In genomic region chr4:138782098-138782497, GRCm38 (mm10) we compare ENCODE assay signal across 14 mouse cellular contexts. TPM values are rescaled to one million over a fixed set of nuclear protein-coding genes. Genes with fewer than 3 reads are reported as not detected.
DNase-seq lines count a peak whose midpoint lies in the region.
"Had no signal": no experiment of that assay in that cellular context is flagged by ENCODE, and none has a peak within 500 bp of the region (broad histone marks: within the 10 kb centered on the region; RNA-seq: fewer than 3 reads in every experiment).

No protein-coding gene starts in this region.

- DNase-seq in adrenal gland, adult (ENCODE audit: inconsistent age in 2 of 2, low spot score in 1 of 2) = peak; percentile 25 to 72
- DNase-seq in adrenal gland, postnatal 25 days = no peak
- peak; percentile 57 for DNase-seq in left cerebral cortex, adult 11 months (ENCODE audit: low spot score)
- no peak for DNase-seq in left cerebral cortex, postnatal 4 days
- peak; percentile 32 to 40 for DNase-seq in layer of hippocampus, postnatal 14 days (ENCODE audit: low spot score in 2 of 2)
- DNase-seq in telencephalon, adult 2 months (ENCODE audit: low read depth, low spot score) = peak; percentile 72
- no peak for DNase-seq in ovary, postnatal 36 days (ENCODE audit: low spot score)
- DNase-seq in yolk sac, embryonic 10.5 days (ENCODE audit: low spot score) = no peak
- DNase-seq: heart, postnatal 4 days; kidney, postnatal 14 days; liver, postnatal 0 days; thymus, postnatal 4 days had no signal

- intact Hi-C loops in left cerebral cortex, postnatal 4 days (cut with DNase I) = no loop called here

RNA-seq across cellular contexts. Expression of gene Pla2g2d, which starts 6.6 kb away (rescaled TPM):
- 2.2 and 2.8 TPM in 2 replicates for total RNA-seq in adrenal gland, postnatal 25 days (2021)
- total RNA-seq in left cerebral cortex, postnatal 4 days (2021) = not detected
- under 1 TPM in 1 of 2 experiments, not detected in 1; 0.29 TPM for total RNA-seq in layer of hippocampus, postnatal 14 days (2021)
- total RNA-seq: G1E; heart, postnatal 4 days; midbrain, postnatal 0 days had no signal

RNA-seq across cellular contexts. Expression of gene Pla2g2f, which starts 24.7 kb away (rescaled TPM):
- total RNA-seq in adrenal gland, postnatal 25 days (2021) = 19.2 and 21.7 TPM in 2 replicates
- not detected for total RNA-seq in left cerebral cortex, postnatal 4 days (2021)
- under 1 TPM; 0.16 to 0.60 TPM for total RNA-seq in layer of hippocampus, postnatal 14 days (2021)

RNA-seq across cellular contexts. Expression of gene Ubxn10, which starts 45.1 kb away (rescaled TPM):
- total RNA-seq in adrenal gland, postnatal 25 days (2021) = 1.1 and 2.0 TPM in 2 replicates
- total RNA-seq in left cerebral cortex, postnatal 4 days (2021) = 1 to 10 TPM; 1.4 to 1.7 TPM
- total RNA-seq in layer of hippocampus, postnatal 14 days (2021) = 1 to 10 TPM; 1.5 to 2.7 TPM

RNA-seq across cellular contexts. Expression of gene Pla2g2c, which starts 57.5 kb away (rescaled TPM):
- 0.24 TPM in 1 of 2 replicates, not detected in the other for total RNA-seq in adrenal gland, postnatal 25 days (2021)
- total RNA-seq in left cerebral cortex, postnatal 4 days (2021) = under 1 TPM in 1 of 2 experiments, not detected in 1; 0.10 TPM
- under 1 TPM in 1 of 2 experiments, not detected in 1; 0.28 TPM for total RNA-seq in layer of hippocampus, postnatal 14 days (2021)
- total RNA-seq: heart, postnatal 4 days had no signal

Comparison
In these comparisons a context has a peak if more than half of its experiments do, and no peak if none do; other contexts are left out.
1. DNase-seq: peak in adrenal gland, adult (2 of 2), left cerebral cortex, adult 11 months (single experiment), layer of hippocampus, postnatal 14 days (2 of 2) and telencephalon, adult 2 months (single experiment); none in adrenal gland, postnatal 25 days (single experiment), left cerebral cortex, postnatal 4 days (single experiment), ovary, postnatal 36 days (single experiment) and yolk sac, embryonic 10.5 days (single experiment).
2. RNA of gene Pla2g2f, which starts 24.7 kb away (total RNA-seq): 19.2 to 21.7 TPM in adrenal gland, postnatal 25 days; 0.16 to 0.60 TPM in layer of hippocampus, postnatal 14 days and not detected in left cerebral cortex, postnatal 4 days; every median in the first group is over 10 times any median in the second.